Mouse (Mus musculus): ENCODE data around the gene Pbld2. TPM values are rescaled to one million over a fixed set of nuclear protein-coding genes. Genes with fewer than 3 reads are reported as not detected.

The Pbld2 gene
- total RNA-seq, 2 experiments from 2014 or later: 1.4 to 1.8 TPM

DNA sequence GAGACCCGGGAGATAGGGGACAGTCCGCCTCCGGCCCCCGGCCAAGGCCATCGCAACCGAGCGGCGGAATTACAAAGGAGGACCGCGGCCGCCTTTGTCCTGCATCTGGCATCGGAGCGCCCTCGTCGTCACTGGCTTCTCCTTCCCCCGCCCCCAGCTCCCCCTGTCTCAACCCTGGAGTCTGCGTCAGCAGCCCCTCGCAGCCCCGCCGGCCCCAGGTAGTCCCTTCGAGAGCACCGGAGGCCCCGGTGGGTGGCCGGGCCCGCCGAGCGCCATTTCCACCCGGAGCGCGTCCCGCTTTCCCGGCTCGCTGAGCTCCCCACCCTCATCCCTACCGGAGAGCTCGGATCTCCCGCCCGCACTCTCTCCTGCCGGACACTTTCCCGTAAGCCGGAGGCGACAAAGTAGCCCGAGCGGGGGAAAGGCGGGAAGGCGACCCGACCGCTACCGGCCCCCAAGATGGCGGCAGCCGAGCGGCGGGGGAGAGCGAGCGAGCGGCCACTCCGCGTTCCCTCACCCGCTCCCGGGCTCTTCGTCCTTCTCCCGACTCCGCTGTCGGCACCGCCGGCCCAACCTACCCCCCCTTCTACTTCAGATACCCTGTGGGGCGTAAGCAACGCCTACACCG is 880 bp upstream of the Pbld2 start:
- intact Hi-C loops (cut with DNase I): loop anchor here (10.0 kb wide), 1 partner anchor 92 kb away; no protein-coding TSS in a partner anchor
- DNase-seq (ENCODE audit: low spot score in 2 of 2): peak; percentile 60 to 61

DNA sequence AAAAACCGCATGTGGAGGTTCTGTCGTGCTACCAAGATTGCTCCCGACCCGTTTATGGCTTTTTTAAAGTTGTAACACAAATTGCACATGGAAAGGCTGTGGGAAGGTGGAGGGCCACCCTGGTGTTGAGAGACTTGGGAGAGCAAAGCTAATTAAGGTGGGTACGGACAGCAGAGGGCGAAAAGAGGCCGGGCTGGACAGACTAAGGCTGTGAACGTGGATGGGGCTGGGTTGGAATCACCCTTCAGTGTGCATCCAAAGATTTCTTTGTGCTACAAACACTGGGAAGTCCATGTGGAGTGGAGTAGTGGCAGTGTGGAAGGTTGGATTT is 430 bp downstream of the Pbld2 start:
- intact Hi-C loops (cut with DNase I): loop anchor here (2.0 to 10.0 kb wide), 2 partner anchors 42 to 90 kb away; no protein-coding TSS in a partner anchor
- peak; percentile 51 to 52 for DNase-seq (ENCODE audit: low spot score in 2 of 2)

DNA sequence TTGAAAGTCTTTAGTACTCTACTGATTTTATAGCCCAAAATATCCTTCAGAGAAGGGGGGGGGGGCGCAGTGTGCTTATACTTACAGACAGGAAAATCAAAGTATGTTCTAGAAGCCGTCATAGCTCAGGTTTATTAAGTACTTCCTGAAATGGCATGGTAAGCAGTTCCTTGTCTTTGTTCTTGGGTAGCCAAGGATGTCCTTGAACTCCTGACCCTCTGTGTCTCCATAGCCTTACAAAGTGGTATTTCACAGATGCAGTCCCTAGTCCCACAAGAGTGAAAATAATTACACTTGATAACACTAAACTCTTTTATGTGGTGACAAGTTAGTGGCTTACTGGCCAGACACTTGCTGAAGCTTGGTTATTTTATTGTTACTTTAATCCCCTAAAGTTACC is 901 bp downstream of the Pbld2 start:
- no peak for DNase-seq (ENCODE audit: low spot score in 2 of 2)
- intact Hi-C loops (cut with DNase I): loop anchor here (2.0 to 10.0 kb wide), 2 partner anchors 42 to 90 kb away; no protein-coding TSS in a partner anchor

DNA sequence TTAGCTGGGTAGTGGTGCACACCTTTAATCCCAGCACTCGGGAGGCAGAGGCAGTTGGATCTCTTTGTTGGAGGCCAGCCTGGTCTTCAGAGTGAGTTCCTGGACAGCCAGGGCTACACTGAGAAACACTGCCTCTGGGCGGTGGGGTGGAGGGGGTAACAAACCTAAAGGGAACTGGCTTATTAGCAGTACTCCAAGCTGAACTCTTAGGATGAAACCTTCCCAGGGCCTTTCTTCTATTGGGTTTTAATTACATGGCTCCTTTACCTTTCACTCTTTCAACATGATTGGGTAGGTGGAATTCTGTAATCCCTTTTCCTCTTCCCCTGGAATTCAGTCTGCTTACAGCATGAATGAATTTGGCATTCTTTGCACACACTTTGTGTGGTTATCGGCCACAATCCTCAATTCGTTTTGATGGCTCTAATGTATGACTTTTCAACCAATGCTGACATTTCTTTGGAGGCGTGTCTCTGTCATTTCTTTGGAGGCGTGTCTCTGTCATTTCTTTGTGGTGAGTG is 1.4 kb downstream of the Pbld2 start:
- intact Hi-C loops (cut with DNase I): loop anchor here (2.0 to 10.0 kb wide), 2 partner anchors 41 to 89 kb away; no protein-coding TSS in a partner anchor
- no peak for DNase-seq (ENCODE audit: low spot score in 2 of 2)

- DNase-seq (ENCODE audit: low spot score in 2 of 2): peak in 1 of 2 experiments; percentile 58
- intact Hi-C loops (cut with DNase I): loop anchor here (10.0 kb wide), 1 partner anchor 89 kb away; no protein-coding TSS in a partner anchor
Measured at GRCm38 (mm10) chr10:63026156-63026794, 2.2 kb downstream of the Pbld2 start.

DNA sequence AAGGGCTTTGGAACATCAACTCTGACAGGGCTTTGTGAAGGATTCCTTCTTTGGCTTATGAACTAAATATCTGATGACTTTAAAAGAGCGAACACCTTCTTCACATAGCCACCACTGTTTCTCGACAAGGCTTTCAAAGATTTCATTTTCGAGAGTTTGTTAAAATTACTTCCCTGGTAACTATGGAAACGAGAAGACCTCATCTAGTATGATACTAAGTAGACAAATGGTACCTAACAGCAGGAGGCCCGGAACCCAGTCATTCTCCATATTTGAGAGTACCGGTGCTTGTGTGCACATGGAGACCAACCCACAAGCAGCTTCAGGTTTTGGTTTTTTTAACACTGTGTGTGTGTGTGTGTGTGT is 2.7 kb downstream of the Pbld2 start:
- intact Hi-C loops (cut with DNase I): loop anchor here (10.0 kb wide), 1 partner anchor 88 kb away; no protein-coding TSS in a partner anchor
- peak in 1 of 2 experiments; percentile 54 for DNase-seq (ENCODE audit: low spot score in 2 of 2)

GRCm38 (mm10) chr10:63027376-63028161 is 3.5 kb downstream of the Pbld2 start:
- no peak for DNase-seq (ENCODE audit: low spot score in 2 of 2)
- intact Hi-C loops (cut with DNase I): loop anchor here (10.0 kb wide), 1 partner anchor 87 kb away; no protein-coding TSS in a partner anchor

GRCm38 (mm10) chr10:63028396-63028795 is 4.3 kb downstream of the Pbld2 start:
- DNase-seq (ENCODE audit: low spot score in 2 of 2): no peak
- intact Hi-C loops (cut with DNase I): loop anchor here (10.0 kb wide), 1 partner anchor 86 kb away; no protein-coding TSS in a partner anchor

DNA sequence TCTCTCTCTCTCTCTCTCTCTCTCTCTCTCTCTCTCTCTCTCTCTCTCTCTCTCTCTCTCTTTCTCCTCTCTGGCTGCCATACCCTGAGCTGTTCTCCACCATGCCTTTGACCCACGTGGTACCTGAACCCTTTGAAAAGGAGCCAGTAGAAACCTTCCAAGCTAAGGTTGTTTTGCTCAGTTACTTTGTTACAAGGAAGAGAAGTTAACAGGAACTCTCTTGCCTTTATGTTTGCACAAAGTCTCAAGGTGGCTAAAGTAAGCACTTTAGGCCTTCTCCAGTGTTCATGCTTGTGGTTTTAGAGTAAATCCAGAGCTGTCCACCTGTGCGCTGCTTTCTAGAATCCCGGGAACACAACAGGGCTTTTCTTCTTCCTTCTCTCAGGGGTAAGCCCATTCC is 8.2 kb downstream of the Pbld2 start:
- intact Hi-C loops (cut with DNase I): no loop called here
- DNase-seq (ENCODE audit: low spot score in 2 of 2): no peak

DNA sequence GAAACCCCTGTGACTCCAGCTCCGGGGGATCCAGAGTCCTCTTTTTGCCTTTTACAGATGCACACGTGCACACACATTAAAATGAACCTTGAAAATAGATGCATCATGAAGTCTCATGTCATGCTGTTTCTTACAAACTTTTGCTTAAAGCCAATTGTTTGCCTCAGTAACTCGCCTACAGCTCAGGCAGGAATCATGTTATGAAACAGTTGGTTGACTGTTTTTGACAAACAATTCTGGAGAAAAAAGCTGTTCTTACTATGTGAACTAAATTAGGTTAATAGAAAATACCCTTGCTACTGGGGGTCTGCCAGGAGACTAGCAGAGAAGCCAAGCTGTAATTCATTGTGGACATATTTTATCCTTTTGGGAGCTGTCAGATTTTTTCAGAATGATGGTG is 8.8 kb downstream of the Pbld2 start:
- intact Hi-C loops (cut with DNase I): no loop called here
- DNase-seq (ENCODE audit: low spot score in 2 of 2): no peak

- intact Hi-C loops (cut with DNase I): no loop called here
- DNase-seq (ENCODE audit: low spot score in 2 of 2): no peak
Measured at GRCm38 (mm10) chr10:63038571-63039320, 14.6 kb downstream of the Pbld2 start.

GRCm38 (mm10) chr10:63039867-63040628 is 15.9 kb downstream of the Pbld2 start:
- intact Hi-C loops (cut with DNase I): no loop called here
- no peak for DNase-seq (ENCODE audit: low spot score in 2 of 2)

GRCm38 (mm10) chr10:63043154-63043553 is 19.0 kb downstream of the Pbld2 start:
- intact Hi-C loops (cut with DNase I): no loop called here
- DNase-seq (ENCODE audit: low spot score in 2 of 2): no peak

GRCm38 (mm10) chr10:63047751-63048150 is 23.6 kb downstream of the Pbld2 start:
- DNase-seq (ENCODE audit: low spot score in 2 of 2): no peak
- intact Hi-C loops (cut with DNase I): no loop called here

DNA sequence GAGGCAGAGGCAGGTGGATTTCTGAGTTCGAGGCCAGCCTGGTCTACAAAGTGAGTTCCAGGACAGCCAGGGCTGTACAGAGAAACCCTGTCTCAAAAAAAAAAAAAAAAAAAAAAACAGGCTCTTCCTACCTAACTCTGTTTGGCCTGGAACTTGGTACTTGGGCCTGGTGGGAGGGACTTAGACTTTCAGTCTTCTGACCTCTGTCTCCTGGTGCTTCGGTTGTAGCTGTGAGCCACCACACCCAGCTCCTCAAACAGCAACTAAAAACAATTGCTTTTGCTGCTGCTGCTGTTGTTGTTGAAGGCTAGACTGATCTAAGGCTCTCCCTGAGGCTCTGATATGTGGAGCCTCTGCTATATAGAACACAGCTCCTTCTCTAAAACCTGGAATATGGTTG is 25.0 kb downstream of the Pbld2 start:
- intact Hi-C loops (cut with DNase I): no loop called here
- no peak for DNase-seq (ENCODE audit: low spot score in 2 of 2)

DNA sequence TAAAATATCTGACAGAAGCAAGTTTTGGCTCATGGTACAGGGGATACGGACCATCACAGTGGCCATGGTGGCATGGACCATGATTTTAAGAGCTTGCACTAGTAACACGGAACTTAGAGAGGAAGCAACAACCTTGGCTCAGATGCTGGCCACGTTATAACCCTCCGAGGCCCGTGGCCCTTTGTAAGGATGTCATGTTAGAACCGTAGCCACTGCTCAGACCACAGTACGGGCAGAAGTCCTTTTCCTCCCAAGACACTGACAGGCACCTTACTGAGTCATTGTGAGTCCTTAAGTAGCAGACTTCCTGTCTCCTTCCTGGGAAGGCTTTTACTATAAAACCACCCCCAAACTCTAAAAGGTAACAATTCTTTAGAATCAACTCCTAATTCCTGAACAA is 27.2 kb downstream of the Pbld2 start:
- DNase-seq (ENCODE audit: low spot score in 2 of 2): no peak
- intact Hi-C loops (cut with DNase I): no loop called here

- intact Hi-C loops (cut with DNase I): no loop called here
Measured at GRCm38 (mm10) chr10:63052011-63052410, 27.9 kb downstream of the Pbld2 start.

DNA sequence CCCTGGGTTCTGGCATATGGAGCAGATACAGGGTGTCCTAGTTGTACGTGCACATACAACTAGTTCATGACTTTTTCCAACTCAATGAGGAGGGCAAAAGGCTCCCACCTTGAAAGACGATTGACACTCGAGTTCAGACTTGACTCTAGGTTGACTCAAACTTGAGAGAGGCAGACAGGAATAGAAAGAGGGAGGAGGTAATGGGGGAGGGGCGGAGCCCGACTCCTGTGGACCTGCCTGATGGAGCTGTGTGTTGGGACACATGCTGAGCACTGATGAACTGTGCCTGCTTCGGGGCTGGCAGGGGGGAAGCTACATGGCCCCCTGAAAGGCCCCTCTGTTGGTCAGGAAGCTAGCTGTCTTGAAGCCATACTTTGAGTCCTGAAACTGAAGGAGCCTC is 28.9 kb downstream of the Pbld2 start:
- intact Hi-C loops (cut with DNase I): no loop called here
- no peak for DNase-seq (ENCODE audit: low spot score in 2 of 2)

More at GRCm38 (mm10) chr10:63052011-63052410, 27.9 kb downstream of the Pbld2 start:
- no peak for DNase-seq (ENCODE audit: low spot score in 2 of 2)
